Mouse (Mus musculus): ENCODE measurements at regions not wholly inside any gene's neighbourhood (a gene's known extent, or its start where the extent isn't known, plus 50 kb on each side); places are given as distances from the start of the nearest gene placed in this dataset.

GRCm38 (mm10) chr17:50393698-50394097 is 100.3 kb upstream of the Dazl start:
- TF ChIP-seq CTCF (IDR thresholded peaks at IDR 0.05; ENCODE audit: low read depth) (0 out of 2 replicates have a peak, but pooled peaks have one; percentile 7), EP300 (IDR thresholded peaks at IDR 0.05; ENCODE audit: low read depth) (no peak)
